Mouse (Mus musculus) G1E (cell line): ENCODE data around the gene Tbc1d8. TPM values are rescaled to one million over a fixed set of nuclear protein-coding genes. Genes with fewer than 3 reads are reported as not detected.

Source experiments
- ATAC-seq: 2 replicates; pipeline ENCODE4 v1.8.0; 2016; ENCODE audit warnings: mild to moderate bottlenecking; ENCODE audit not compliant: insufficient number of reproducible peaks, poor library complexity, low FRiP score, severe bottlenecking; ENCODE audit errors: extremely low read depth
- DNase-seq: peaks from one replicate; pipeline ENCODE4 v3.0.0; 2012; ENCODE audit warnings: low spot score
- H3K27me3 ChIP-seq: 2 replicates; pipeline ENCODE4 v1.6.1; 2012; ENCODE audit warnings: mild to moderate bottlenecking, low read length, inconsistent platforms; ENCODE audit not compliant: insufficient read depth
- H3K36me3 ChIP-seq: replicated peaks from 2 replicates; pipeline ENCODE3; 2012; ENCODE audit warnings: mild to moderate bottlenecking, inconsistent platforms
- H3K4me1 ChIP-seq: 2 replicates; pipeline ENCODE4 v1.6.1; 2012; ENCODE audit warnings: low read depth, low read length, inconsistent platforms, mixed read lengths; ENCODE audit not compliant: insufficient read depth
- H3K4me3 ChIP-seq: 2 replicates; pipeline ENCODE4 v1.5.1; 2012; ENCODE audit warnings: low read depth, mild to moderate bottlenecking, inconsistent platforms, low read length, moderate library complexity, mixed read lengths
- H3K9me3 ChIP-seq: replicated peaks from 2 replicates; pipeline ENCODE4 v1.6.1; 2012; ENCODE audit warnings: inconsistent platforms
- CTCF ChIP-seq: IDR thresholded peaks from 2 replicates; pipeline ENCODE4 v1.5.1; 2012; ENCODE audit warnings: low read depth, low read length, inconsistent platforms, mixed read lengths
- GATA1 ChIP-seq: IDR thresholded peaks from 2 replicates; pipeline ENCODE4 v1.6.1; 2012; ENCODE audit warnings: borderline replicate concordance, low read length, inconsistent platforms, mixed read lengths
- GATA2 ChIP-seq: IDR thresholded peaks from 2 replicates; pipeline ENCODE4 v1.6.1; 2012; ENCODE audit warnings: low read depth, low read length, inconsistent platforms, borderline replicate concordance
- POLR2AphosphoS5 ChIP-seq: IDR thresholded peaks from 2 replicates; pipeline ENCODE4 v1.6.1; 2012; ENCODE audit warnings: low read depth, low read length, inconsistent platforms; ENCODE audit not compliant: insufficient replicate concordance
- TAL1 ChIP-seq: conservative IDR thresholded peaks from 2 replicates; pipeline ENCODE4 v1.6.1; 2012; ENCODE audit warnings: low read depth, low read length, inconsistent platforms, mixed read lengths
- polyA plus RNA-seq: library from polyadenylated mRNA; stranded (reverse); fragments of >175 nt; gene quantifications from 2 replicates; pipeline ENCODE4 v1.2.3, GENCODE M21; 2012
- total RNA-seq, 2 experiments: library from RNA; stranded (forward) in 1 of 2; stranded (reverse) in 1 of 2; fragments of 200-1000 nt in 1 of 2; fragments of >200 nt in 1 of 2; fragmentation: Nextera tagmentation in 1 of 2; gene quantifications; 2 replicates each; pipeline ENCODE4 v1.2.3; 2014 to 2017

The Tbc1d8 gene
- total and polyA plus RNA-seq, 3 experiments, result 3.5 to 6.9 (median 3.9) TPM

DNA sequence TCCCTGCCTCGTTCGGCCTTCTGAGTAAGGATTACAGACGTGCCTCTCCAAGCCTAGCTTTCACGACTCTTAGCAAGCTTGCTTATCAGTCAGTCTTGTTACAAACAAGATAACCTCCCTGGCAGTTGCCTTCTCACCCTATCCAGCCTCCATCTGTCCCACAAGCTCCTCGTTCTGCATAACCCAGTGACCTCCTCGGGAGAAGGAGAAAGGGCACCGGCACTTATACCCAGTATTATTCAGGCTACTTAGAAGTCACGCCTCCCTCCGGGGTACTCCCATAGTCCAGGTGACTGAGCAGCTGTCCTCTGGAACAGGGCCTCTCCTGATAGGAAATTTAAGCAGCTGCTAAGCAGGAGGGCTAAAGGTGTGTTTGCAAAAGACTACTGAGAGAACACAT lies 48.5 kb downstream of the Tbc1d8 start:
- Histone ChIP-seq H3K4me1 (peaks cover 45% of the 10 kb centered on the region), H3K9me3 (0 out of 2 replicates have a peak, but pooled peaks cover 2% of the 10 kb centered on the region), H3K36me3 (peaks cover 28% of the 10 kb centered on the region), H3K4me3 (peak overlapping the region; percentile 7; the same call in 1 of the 2 replicates), H3K27me3 (no peaks in the 10 kb centered on the region)
- peak; percentile 78 for ATAC-seq
- TF ChIP-seq TAL1 (peak; percentile 31; the same call in 1 of the 2 replicates), CTCF (no peak)
- DNase-seq, result peak; percentile 67

DNA sequence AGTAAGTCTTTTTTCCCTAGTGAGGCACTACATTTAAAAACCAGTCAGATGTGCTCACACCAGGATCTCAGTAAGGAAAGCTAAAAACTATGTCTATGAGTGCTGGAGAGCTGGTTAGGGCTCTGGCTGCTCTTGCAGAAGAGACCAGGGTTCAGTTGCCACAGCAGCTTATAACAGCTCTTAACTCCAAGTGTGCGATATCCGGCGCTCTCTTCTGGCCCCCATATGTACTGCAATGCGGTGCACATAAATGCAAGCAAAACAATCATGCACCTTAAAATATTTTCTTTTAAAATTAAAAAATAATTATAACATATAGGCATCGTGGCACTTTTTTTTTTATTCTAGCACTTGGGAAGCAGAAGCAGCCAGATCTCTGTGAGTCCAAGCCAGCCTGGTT lies 49.5 kb downstream of the Tbc1d8 start:
- peaks cover 46% of the 10 kb centered on the region for H3K4me1 ChIP-seq
- no peak overlapping the region for H3K4me3 ChIP-seq
- DNase-seq (no peak), ATAC-seq (no peak)
- TF ChIP-seq POLR2AphosphoS5 (no peak), TAL1 (no peak), CTCF (no peak), GATA2 (no peak), GATA1 (no peak)
- H3K9me3 ChIP-seq, result 0 out of 2 replicates have a peak, but pooled peaks cover 2% of the 10 kb centered on the region
- H3K27me3 ChIP-seq, result no peaks in the 10 kb centered on the region
- H3K36me3 ChIP-seq, result peaks cover 34% of the 10 kb centered on the region

DNA sequence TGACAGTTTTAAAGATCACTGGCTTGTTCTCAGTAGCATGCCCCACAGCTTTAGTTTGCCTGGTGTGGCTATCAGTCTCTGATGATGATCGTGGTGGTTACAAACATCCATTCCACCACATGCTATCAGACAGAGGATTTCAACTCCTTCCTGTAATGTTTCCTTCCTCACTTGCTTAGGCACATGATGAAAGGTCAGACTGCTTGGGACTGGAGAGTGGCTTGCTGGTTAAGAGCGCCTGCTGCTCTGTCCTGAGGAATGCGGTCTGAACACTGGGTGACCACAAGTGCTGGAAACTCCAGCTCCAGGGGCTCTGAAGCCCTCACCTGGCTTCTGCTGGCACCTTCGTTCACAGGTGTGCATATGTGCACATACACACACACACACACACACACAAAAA lies 50.3 kb downstream of the Tbc1d8 start:
- DNase-seq, result no peak
- peaks cover 36% of the 10 kb centered on the region for H3K36me3 ChIP-seq
- 0 out of 2 replicates have a peak, but pooled peaks cover 2% of the 10 kb centered on the region for H3K9me3 ChIP-seq
- no peak for ATAC-seq
- no peaks in the 10 kb centered on the region for H3K27me3 ChIP-seq
- TF ChIP-seq GATA1 (no peak), TAL1 (no peak), GATA2 (no peak), CTCF (no peak), POLR2AphosphoS5 (no peak)
- peaks cover 42% of the 10 kb centered on the region for H3K4me1 ChIP-seq
- H3K4me3 ChIP-seq, result no peak overlapping the region

DNA sequence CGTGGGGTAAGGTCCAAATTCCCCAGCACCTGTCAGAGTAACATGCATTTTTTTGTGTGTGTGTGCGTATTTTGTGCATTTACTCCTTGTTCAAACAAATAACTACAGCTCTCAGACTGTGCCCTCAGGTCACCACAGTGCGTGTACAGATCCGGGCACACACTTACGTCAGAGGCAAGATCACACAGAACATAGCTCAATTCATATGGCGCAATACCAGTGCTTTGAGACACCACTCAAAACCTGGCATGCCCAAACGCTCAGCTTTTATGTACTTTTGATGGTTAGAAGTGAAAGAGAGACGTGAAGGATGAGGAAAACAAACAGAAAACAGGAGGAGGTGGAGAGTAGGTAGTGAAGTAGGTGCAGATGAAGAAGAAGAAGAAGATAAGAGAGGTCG lies 53.1 kb downstream of the Tbc1d8 start:
- Histone ChIP-seq H3K4me3 (no peak overlapping the region), H3K36me3 (peaks cover 62% of the 10 kb centered on the region), H3K9me3 (0 out of 2 replicates have a peak, but pooled peaks cover 2% of the 10 kb centered on the region), H3K27me3 (no peaks in the 10 kb centered on the region), H3K4me1 (peaks cover 29% of the 10 kb centered on the region)
- ATAC-seq (no peak), DNase-seq (no peak)
- TF ChIP-seq GATA1, result no peak
- no peak for TF ChIP-seq POLR2AphosphoS5

DNA sequence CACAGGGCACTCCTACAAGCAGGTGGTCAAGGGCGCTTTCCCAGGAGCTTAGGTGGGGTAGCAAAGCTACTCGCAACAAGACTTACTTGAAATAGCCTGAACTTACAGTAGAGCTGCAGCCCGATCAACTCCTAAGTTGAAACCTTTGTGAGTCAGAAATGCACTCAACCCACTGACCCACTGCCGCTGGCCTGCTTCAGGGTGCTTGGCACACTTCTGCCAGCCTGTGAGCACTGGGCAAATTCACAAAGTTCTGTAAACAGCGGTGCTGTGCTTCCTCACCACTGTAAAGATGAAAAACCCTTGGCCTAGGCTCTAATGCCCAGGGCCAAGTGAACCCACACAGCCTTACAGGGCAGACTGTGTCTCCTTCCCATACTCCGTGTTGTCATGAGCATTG lies 57.6 kb downstream of the Tbc1d8 start:
- ATAC-seq (no peak), DNase-seq (no peak)
- Histone ChIP-seq H3K4me1 (peaks cover 26% of the 10 kb centered on the region), H3K27me3 (no peaks in the 10 kb centered on the region), H3K4me3 (no peak overlapping the region), H3K9me3 (no peaks in the 10 kb centered on the region), H3K36me3 (peaks cover 71% of the 10 kb centered on the region)
- TF ChIP-seq GATA2 (no peak), POLR2AphosphoS5 (no peak), GATA1 (no peak), CTCF (no peak), TAL1 (no peak)

DNA sequence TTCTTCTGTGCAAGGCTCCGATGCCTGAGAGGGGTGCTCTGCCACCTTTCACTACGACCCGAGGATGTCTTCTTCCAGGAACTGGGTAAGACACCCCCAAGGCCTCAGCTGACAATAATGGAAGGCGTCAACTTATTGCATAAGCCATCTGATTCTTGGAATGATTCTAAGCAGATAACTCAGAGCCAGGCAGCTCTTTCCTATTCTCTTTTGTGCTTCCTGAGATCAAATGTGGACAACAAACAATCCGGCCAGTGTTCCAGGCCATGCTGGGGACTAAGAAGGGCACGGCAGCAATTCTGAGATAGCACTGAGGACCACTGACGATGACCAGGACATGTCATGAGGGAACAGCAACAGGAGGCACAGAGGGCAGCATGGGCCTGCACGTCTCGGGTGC lies 59.7 kb downstream of the Tbc1d8 start:
- no peak overlapping the region for H3K4me3 ChIP-seq
- no peak for ATAC-seq
- peaks cover 63% of the 10 kb centered on the region for H3K36me3 ChIP-seq
- no peak for TF ChIP-seq TAL1
- TF ChIP-seq POLR2AphosphoS5, result no peak
- no peak for TF ChIP-seq CTCF
- TF ChIP-seq GATA2, result no peak
- no peak for TF ChIP-seq GATA1
- no peaks in the 10 kb centered on the region for H3K27me3 ChIP-seq
- peaks cover 22% of the 10 kb centered on the region for H3K4me1 ChIP-seq
- DNase-seq, result no peak
- H3K9me3 ChIP-seq, result peaks cover 7% of the 10 kb centered on the region

DNA sequence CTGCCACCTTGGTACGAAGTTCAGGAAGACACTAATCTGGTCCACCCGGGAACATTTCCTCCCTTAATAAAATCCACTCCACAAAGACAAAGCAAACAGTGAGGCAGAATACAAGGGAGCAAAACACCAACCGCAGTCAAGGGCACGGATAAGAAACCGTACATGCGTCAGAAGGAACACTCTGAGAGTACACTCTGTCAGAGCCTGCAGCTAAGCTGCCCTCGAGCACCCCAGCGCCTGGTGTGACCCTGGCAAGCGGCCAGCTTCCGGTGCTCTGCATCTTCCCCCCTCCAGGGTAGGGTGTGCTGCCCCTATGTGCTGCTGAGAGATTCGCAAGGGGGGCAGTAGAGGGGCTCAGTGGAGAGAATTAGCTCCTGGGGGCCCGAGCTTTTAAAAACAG lies 60.7 kb downstream of the Tbc1d8 start:
- Histone ChIP-seq H3K9me3 (peaks cover 7% of the 10 kb centered on the region), H3K4me3 (no peak overlapping the region), H3K36me3 (peaks cover 63% of the 10 kb centered on the region), H3K4me1 (peaks cover 26% of the 10 kb centered on the region), H3K27me3 (no peaks in the 10 kb centered on the region)
- DNase-seq (no peak), ATAC-seq (no peak)
- no peak for TF ChIP-seq GATA1
- no peak for TF ChIP-seq TAL1
- TF ChIP-seq POLR2AphosphoS5, result no peak
- no peak for TF ChIP-seq CTCF
- TF ChIP-seq GATA2, result no peak
